8 mouse cellular contexts compared by ENCODE assay signal in genomic region chr17:16900791-16901190, GRCm38 (mm10).
A peak's percentile ranks its signal among the peaks of the same experiment; 100 is the strongest.
DNase-seq lines count a peak whose midpoint lies in the region; ATAC-seq and TF ChIP-seq lines count a peak whose summit lies in the region.
"Had no signal": no experiment of that assay in that cellular context is flagged by ENCODE, and none has a peak within 500 bp of the region (broad histone marks: within the 10 kb centered on the region; RNA-seq: fewer than 3 reads in every experiment).

No protein-coding gene starts in this region.

- WGBS in liver, adult 2 months = 47% methylated on average over 2 of the region's 2 CpGs
- 65% methylated on average over 2 of the region's 2 CpGs for WGBS in liver, embryonic 12.5 days (ENCODE audit: insufficient replicate concordance)
- 63% methylated on average over 2 of the region's 2 CpGs for WGBS in stomach, postnatal 0 days

- no peak overlapping the region for H3K27ac ChIP-seq in liver, adult 2 months (replicated peaks; ENCODE audit: insufficient read depth, low read depth, low read length)
- no peak overlapping the region for H3K27ac ChIP-seq in liver, embryonic 12.5 days
- H3K27ac ChIP-seq in stomach, postnatal 0 days (replicated peaks) = no peak overlapping the region
- H3K27ac ChIP-seq: midbrain, embryonic 12.5 days had no signal

- intact Hi-C loops in left cerebral cortex, postnatal 4 days (cut with DNase I) = no loop called here

- in situ Hi-C loops in Patski (cut with MboI; ENCODE audit: low pct_unique_long_range_greater_than_20kb) = loop anchor here (10.0 kb wide), 1 partner anchor 1096 kb away; no protein-coding TSS in a partner anchor

- DNase-seq in liver, adult 2 months (ENCODE audit: extremely low read depth, low read depth, low spot score) = peak; percentile 68
- DNase-seq in Patski (ENCODE audit: low read depth, low spot score) = no peak
- DNase-seq in cerebellum, adult 9-10 months = peak; percentile 44
- peak; percentile 67 for DNase-seq in induced T-regulatory cell, adult 2 months (ENCODE audit: low read depth)
- DNase-seq in left cerebral cortex, postnatal 4 days = peak; percentile 34
- peak; percentile 25 for DNase-seq in stomach, postnatal 0 days (ENCODE audit: low spot score)

- no peaks in the 10 kb centered on the region for H3K4me1 ChIP-seq in liver, adult 2 months (ENCODE audit: control insufficient read depth, insufficient read depth, low read length)
- no peaks in the 10 kb centered on the region for H3K4me1 ChIP-seq in liver, embryonic 12.5 days
- no peaks in the 10 kb centered on the region for H3K4me1 ChIP-seq in stomach, postnatal 0 days (replicated peaks; ENCODE audit: control insufficient read depth, insufficient read depth)
- H3K4me1 ChIP-seq: midbrain, embryonic 12.5 days had no signal

- POLR2A ChIA-PET in Patski (lab: Charles Lee) = no interaction called here

- no peak overlapping the region for H3K9ac ChIP-seq in liver, adult 2 months (ENCODE audit: low read depth, low read length)
- no peak overlapping the region for H3K9ac ChIP-seq in liver, embryonic 12.5 days
- H3K9ac ChIP-seq in stomach, postnatal 0 days (ENCODE audit: low read length) = no peak overlapping the region
- H3K9ac ChIP-seq: midbrain, embryonic 12.5 days had no signal

- H3K36me3 ChIP-seq in liver, adult 2 months (ENCODE audit: control insufficient read depth, insufficient read depth, low read length) = no peaks in the 10 kb centered on the region
- no peaks in the 10 kb centered on the region for H3K36me3 ChIP-seq in liver, embryonic 12.5 days
- H3K36me3 ChIP-seq in stomach, postnatal 0 days (ENCODE audit: control insufficient read depth, insufficient read depth, low read length) = no peaks in the 10 kb centered on the region
- H3K36me3 ChIP-seq: midbrain, embryonic 12.5 days had no signal

- H3K79me2 ChIP-seq in liver, adult 2 months (ENCODE audit: control insufficient read depth, insufficient read depth, low read length) = no peaks in the 10 kb centered on the region

- CTCF ChIA-PET in Patski (lab: Charles Lee) = interaction anchor here (0.9 to 1.3 kb wide), 4 partner anchors 9 to 1115 kb away, joined by 3 to 5 read pairs (median 4); no protein-coding TSS in a partner anchor

- TF ChIP-seq POLR2A in liver, adult 2 months (IDR thresholded peaks at IDR 0.05; ENCODE audit: extremely low read depth, insufficient read depth, low read length) = no peak

- peak; percentile 34; the same call in 1 of the 2 replicates for TF ChIP-seq CTCF in liver, adult 2 months (IDR thresholded peaks at IDR 0.05; ENCODE audit: low read depth, low read length)
- peak; percentile 53 for TF ChIP-seq CTCF in Patski (IDR thresholded peaks at IDR 0.05)
- TF ChIP-seq CTCF in stomach, postnatal 0 days (IDR thresholded peaks at IDR 0.05; ENCODE audit: low read depth) = peak; percentile 76

- no peaks in the 10 kb centered on the region for H3K9me3 ChIP-seq in liver, embryonic 12.5 days (replicated peaks)
- no peaks in the 10 kb centered on the region for H3K9me3 ChIP-seq in stomach, postnatal 0 days (ENCODE audit: control insufficient read depth, low read length)
- H3K9me3 ChIP-seq: midbrain, embryonic 12.5 days had no signal

- ATAC-seq in liver, embryonic 12.5 days = no peak
- no peak for ATAC-seq in Patski
- no peak for ATAC-seq in stomach, postnatal 0 days (ENCODE audit: low FRiP score, low TSS enrichment)

- no peak overlapping the region for H3K4me2 ChIP-seq in liver, embryonic 12.5 days
- H3K4me2 ChIP-seq in stomach, postnatal 0 days (replicated peaks; ENCODE audit: low read depth) = no peak overlapping the region
- H3K4me2 ChIP-seq: midbrain, embryonic 12.5 days had no signal

- no peaks in the 10 kb centered on the region for H3K27me3 ChIP-seq in liver, adult 2 months (ENCODE audit: control insufficient read depth, insufficient read depth, low read length)
- H3K27me3 ChIP-seq in liver, embryonic 12.5 days (replicated peaks) = no peaks in the 10 kb centered on the region
- H3K27me3 ChIP-seq in Patski = no peaks in the 10 kb centered on the region
- H3K27me3 ChIP-seq in stomach, postnatal 0 days (ENCODE audit: control insufficient read depth, insufficient read depth, low read length) = no peaks in the 10 kb centered on the region
- H3K27me3 ChIP-seq: midbrain, embryonic 12.5 days had no signal

- TF ChIP-seq EP300 in stomach, postnatal 0 days (optimal IDR thresholded peaks at IDR 0.05) = no peak

- H3K4me3 ChIP-seq in liver, adult 2 months (ENCODE audit: insufficient read depth, low read depth, low read length) = no peak overlapping the region
- no peak overlapping the region for H3K4me3 ChIP-seq in liver, embryonic 12.5 days
- H3K4me3 ChIP-seq in stomach, postnatal 0 days (ENCODE audit: low read depth, low read length) = no peak overlapping the region
- H3K4me3 ChIP-seq: midbrain, embryonic 12.5 days had no signal
